Mouse (Mus musculus): ENCODE measurements around the gene Rbm45.

Gene Rbm45

DNA sequence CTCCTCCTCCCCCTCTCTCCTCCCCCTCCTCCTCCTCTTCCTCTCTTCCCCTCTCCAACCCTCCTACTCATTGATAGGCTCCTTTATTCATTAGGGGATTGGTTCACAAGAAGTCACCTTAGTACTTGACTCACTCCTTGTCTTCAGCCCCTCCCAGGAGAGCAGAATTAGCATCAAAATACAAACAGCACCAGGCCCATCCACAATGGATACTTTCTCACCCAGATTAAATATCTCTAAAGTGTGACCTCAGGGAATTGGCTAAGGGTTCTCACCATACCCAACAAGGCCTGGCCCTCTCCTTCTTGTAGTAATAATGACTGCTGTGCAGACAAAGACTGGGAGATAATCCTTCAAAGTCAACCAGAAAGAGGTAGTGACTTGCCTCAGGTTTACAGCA lies 30.4 kb downstream of the Rbm45 start:
- no peak for DNase-seq

- DNase-seq: no peak
Observed at GRCm38 (mm10) chr2:76405596-76406150, 35.9 kb downstream of the Rbm45 start.

DNA sequence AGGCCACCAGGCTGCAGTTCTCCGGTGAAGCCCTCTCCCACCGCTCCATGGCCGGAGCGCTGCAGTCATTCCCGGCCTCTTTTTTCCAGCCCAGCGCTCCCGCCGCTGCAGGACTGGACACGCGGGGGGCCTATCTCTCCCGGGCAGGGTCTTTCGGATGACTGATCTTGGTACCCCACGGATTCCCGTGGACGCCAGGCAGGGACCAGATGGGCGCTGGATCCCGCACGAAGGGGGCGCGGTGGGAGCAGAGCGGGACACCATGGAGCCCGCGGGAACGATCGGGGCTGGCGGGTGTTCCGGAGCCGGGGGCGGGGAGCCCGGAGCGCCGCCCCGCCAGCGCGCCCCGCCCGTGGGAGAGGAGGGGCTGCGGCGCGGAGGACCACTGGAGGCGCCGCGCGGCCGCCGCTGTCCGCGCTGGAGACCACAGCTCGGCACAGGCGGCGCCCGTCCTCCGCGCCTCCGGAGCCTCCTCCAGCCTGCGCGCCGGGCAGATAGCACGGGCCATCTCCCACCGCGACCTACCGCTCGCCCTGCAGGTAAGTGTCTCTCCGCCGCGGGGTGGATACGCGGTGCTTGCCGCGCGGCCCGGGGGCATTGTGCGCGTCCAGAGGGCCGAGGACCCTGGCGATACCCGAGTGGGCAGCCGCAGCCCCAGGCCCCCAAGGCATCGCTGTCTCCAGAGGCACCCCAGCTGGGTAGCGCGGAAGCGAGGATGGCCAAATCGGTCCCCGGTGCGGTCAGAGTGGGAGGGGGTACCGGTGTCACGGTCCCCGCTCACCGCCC lies 36.6 kb downstream of the Rbm45 start, which contains the start of gene Osbpl6:
TSS of gene Osbpl6 (plus strand) at position 358 of the 786 bp plus-strand sequence.
- DNase-seq: peak; percentile 75

GRCm38 (mm10) chr2:76406937-76407441 lies 37.2 kb downstream of the Rbm45 start:
- peak; percentile 79 for DNase-seq

DNA sequence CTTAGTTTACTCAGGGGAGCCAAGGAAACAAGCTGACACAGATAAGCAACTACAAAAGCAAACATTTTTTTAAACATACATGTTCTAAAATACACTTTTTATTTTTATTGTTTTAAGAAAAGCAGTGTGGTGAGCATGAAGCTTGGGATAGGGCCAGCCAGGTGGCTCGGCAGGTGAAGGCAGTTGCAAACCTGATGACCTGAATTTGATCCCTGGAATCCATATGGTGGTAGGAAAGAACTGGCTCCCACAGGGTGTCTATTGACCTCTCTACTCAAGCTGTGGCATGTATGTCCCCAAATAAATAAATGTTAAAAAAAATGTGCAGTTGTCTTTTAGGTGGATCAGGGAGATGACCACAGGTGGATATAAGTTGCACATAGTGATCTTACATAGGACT lies 39.7 kb downstream of the Rbm45 start:
- DNase-seq: peak; percentile 33

GRCm38 (mm10) chr2:76409986-76410385 lies 40.2 kb downstream of the Rbm45 start:
- peak; percentile 45 for DNase-seq

DNA sequence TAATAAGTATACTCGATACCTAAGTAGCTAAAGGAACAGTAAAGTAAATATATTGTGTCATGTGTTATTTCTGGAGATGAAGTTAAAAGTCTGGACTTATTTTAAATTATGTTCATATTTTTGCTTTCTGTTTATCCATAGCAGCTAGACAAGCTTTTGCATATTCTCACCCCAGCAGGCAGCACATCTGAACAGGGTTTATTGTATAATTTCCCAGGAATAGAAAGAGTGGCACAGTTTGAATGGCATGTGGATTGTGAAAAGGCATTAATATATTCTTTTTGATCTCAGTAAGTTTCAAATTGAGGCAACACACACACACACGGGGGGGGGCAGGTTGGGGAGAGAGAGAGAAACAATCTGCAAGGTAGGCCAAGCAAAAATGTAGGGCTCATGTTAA lies 43.1 kb downstream of the Rbm45 start:
- no peak for DNase-seq

DNA sequence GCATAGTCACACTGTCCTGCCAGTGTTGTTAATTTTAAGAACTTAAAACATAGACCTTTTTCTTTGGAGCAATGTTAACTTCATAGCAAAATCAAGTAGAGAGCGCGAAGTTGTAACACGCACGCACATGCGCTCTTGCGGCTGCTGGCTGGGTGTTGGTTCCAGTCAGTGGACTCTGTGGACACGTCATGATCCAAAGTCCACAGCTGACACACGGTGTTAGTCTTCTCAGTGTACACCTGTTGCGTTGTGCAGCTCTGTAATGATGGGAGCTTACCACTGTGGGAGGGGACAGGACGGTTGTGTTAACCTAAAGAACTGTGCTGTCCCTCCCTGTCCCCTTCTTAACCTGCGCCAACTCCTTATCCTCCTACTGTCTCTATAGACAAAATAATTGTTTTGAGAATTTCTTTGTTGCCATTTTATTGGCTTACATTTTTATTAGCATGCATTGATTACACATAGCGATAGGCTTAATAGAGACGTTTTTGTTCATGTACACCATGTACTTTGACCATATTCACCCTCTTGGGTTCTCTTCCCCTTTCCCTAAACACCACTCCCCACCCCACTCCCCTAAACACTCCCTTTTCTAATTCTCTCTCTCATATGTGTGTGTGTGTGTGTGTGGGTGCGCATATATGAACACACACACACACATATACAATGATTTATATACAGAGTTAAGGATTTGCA lies 47.8 kb downstream of the Rbm45 start:
- DNase-seq: no peak

GRCm38 (mm10) chr2:76418142-76418518 lies 48.3 kb downstream of the Rbm45 start:
- DNase-seq: no peak

DNA sequence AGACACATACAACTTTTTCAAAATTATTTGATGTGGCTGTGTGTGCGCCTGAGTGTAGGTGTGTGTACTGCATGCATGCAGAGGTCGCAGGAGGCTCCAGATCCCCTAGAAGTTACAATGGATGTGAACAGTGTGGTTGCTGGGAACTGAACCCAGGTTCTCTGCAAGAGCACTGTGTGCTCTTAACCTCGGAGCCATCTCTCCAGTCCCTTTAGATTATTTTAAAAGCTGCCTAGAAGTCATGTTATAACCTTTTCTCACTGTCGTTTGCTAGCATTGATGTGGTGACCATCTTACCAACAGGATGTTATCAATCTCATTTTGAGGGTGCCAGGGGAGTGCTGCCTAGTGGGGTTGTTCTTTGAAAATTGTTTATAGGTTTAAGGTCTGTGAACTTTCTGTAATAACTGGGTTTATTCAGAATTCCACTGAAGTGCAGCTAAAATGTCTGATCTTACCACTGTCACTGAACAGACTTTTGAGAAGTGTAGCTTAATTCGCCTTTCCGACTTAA lies 51.7 kb downstream of the Rbm45 start:
- DNase-seq: no peak

GRCm38 (mm10) chr2:76426816-76427215 lies 57.0 kb downstream of the Rbm45 start:
- no peak for DNase-seq

DNA sequence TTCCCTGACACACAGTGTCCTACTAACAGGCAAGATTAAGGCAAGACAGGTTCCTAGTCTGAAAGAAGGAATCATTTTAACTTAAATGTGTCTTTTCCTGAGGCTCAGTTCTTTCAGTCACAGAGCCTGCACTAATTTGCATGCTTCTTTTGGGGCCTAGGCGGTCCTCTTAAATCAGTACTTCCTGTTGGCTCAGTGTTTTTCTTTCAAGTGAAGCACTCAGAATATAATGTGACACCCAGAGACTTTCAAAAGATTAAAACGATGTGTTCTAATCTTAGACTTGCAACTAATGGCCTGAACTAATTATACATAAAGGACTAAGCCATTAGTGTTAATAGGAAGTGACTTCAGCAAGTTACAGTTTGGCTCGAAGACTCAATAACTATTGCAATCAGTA lies 59.5 kb downstream of the Rbm45 start:
- no peak for DNase-seq

- DNase-seq: no peak
Observed at GRCm38 (mm10) chr2:76429855-76430254, 60.1 kb downstream of the Rbm45 start.

DNA sequence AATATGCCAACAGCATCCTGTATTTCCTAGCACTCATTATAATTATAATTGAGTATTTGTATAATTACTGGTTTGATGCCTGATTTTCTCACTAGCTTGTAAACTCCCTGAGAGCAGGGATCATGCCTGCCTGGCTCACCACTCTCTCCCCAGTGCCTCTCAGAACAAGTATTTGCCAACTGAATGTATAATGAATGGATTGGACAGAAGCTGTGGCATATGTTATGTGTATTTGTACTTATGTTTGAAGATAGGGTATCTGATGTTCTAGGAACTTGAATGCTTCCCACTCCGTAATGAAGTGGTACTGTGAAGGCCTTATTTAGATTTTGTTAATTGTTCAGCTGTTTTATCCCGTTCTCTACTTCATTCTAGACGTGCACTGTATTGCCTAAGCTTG lies 60.8 kb downstream of the Rbm45 start:
- DNase-seq: no peak
